Mouse (Mus musculus) limb, embryonic 14.5 days (tissue): Measurements from ENCODE around the gene Yju2. TPM values are rescaled to one million over a fixed set of nuclear protein-coding genes. Genes with fewer than 3 reads are reported as not detected.

Experiments
- ATAC-seq: fragments of 200-750 bp; cut with Nextera tagmentation; 2 replicates; pipeline ENCODE4 v1.8.0; 2017; ENCODE audit warnings: low read depth, moderate number of reproducible peaks, moderate TSS enrichment; ENCODE audit not compliant: low FRiP score
- DNase-seq: peaks from one replicate; pipeline ENCODE4 v3.0.0-alpha.2; 2015; ENCODE audit warnings: low spot score
- H3K27ac ChIP-seq: fragments of 300-500 bp; sonication (generic); replicated peaks from 2 replicates; pipeline ENCODE4 v1.5.1; 2014; ENCODE audit warnings: low read depth, mild to moderate bottlenecking, low read length, moderate library complexity, mixed read lengths
- H3K27me3 ChIP-seq: fragments of 300-500 bp; sonication (generic); 2 replicates; pipeline ENCODE4 v1.6.1; 2014; ENCODE audit warnings: low read length, mixed read lengths; ENCODE audit not compliant: control insufficient read depth, insufficient read depth
- H3K36me3 ChIP-seq: fragments of 300-500 bp; sonication (generic); 2 replicates; pipeline ENCODE4 v1.6.1; 2014; ENCODE audit warnings: mild to moderate bottlenecking, low read length, moderate library complexity, mixed read lengths; ENCODE audit not compliant: control insufficient read depth, insufficient read depth
- H3K4me1 ChIP-seq: fragments of 300-500 bp; sonication (generic); 2 replicates; pipeline ENCODE4 v1.6.1; 2014; ENCODE audit warnings: antibody characterized with exemption, low read length, mixed read lengths; ENCODE audit not compliant: control insufficient read depth, insufficient read depth
- H3K4me2 ChIP-seq: fragments of 300-500 bp; sonication (generic); replicated peaks from 2 replicates; pipeline ENCODE4 v1.6.1; 2014; ENCODE audit warnings: low read depth, mild to moderate bottlenecking, low read length, moderate library complexity; ENCODE audit not compliant: severe bottlenecking
- H3K4me3 ChIP-seq: fragments of 300-500 bp; sonication (generic); replicated peaks from 2 replicates; pipeline ENCODE4 v1.5.1; 2014; ENCODE audit warnings: low read length
- H3K9ac ChIP-seq: fragments of 300-500 bp; sonication (generic); 2 replicates; pipeline ENCODE4 v1.6.1; 2014; ENCODE audit warnings: mild to moderate bottlenecking, low read depth, low read length, moderate library complexity; ENCODE audit not compliant: severe bottlenecking
- H3K9me3 ChIP-seq: fragments of 300-500 bp; sonication (generic); 2 replicates; pipeline ENCODE4 v1.6.1; 2016; ENCODE audit warnings: low read length; ENCODE audit not compliant: control insufficient read depth
- POLR2A ChIP-seq: fragments of 200-500 bp; IDR thresholded peaks from 2 replicates; pipeline ENCODE4 v1.8.0; 2012; ENCODE audit warnings: inconsistent platforms, mild to moderate bottlenecking, moderate library complexity, borderline replicate concordance; ENCODE audit not compliant: insufficient read depth, insufficient read length; ENCODE audit errors: extremely low read depth
- WGBS: fragments of 180-500 bp; shearing (Covaris S2); extraction: QIAGEN DNeasy Blood & Tissue Kit; methylation state at CpG from one replicate; pipeline ENCODE4 v1.1.7; 2014; 5-methylcytosine and 5-hydroxymethylcytosine counted together
- polyA plus RNA-seq, 2 experiments: library from polyadenylated mRNA; depleted of rRNA in 1 of 2; stranded (reverse) in 1 of 2; unstranded in 1 of 2; fragments of >200 nt; fragmentation: Nextera tagmentation in 1 of 2; extraction: Ambion mirVana in 1 of 2; gene quantifications; 2 replicates each; pipeline versions ENCODE4 v1.2.1 to v1.2.3; 2012 to 2014

Gene Yju2
- polyA plus RNA-seq, 2 experiments: 13.3 to 16.7 TPM

- 2% methylated on average over 51 of the region's 62 CpGs for WGBS
- Histone ChIP-seq H3K9me3 (no peaks in the 10 kb centered on the region), H3K9ac (peak overlapping the region; percentile 72), H3K4me2 (peak overlapping the region; percentile 100), H3K4me1 (peaks cover 14% of the 10 kb centered on the region), H3K27me3 (no peaks in the 10 kb centered on the region), H3K36me3 (peaks cover 23% of the 10 kb centered on the region), H3K4me3 (peak overlapping the region; percentile 82), H3K27ac (peak overlapping the region; percentile 85)
- DNase-seq (peak; percentile 91), ATAC-seq (peak; percentile 87)
- peak; percentile 98 for TF ChIP-seq POLR2A
Observed at GRCm38 (mm10) chr17:56009088-56009961, 50.4 kb downstream of the Yju2 start.

- no peaks in the 10 kb centered on the region for H3K27me3 ChIP-seq
- peak overlapping the region; percentile 100 for H3K4me2 ChIP-seq
- no peaks in the 10 kb centered on the region for H3K9me3 ChIP-seq
- DNase-seq: no peak
- peaks cover 14% of the 10 kb centered on the region for H3K4me1 ChIP-seq
- peak overlapping the region; percentile 72 for H3K9ac ChIP-seq
- no peak for ATAC-seq
- H3K27ac ChIP-seq: no peak overlapping the region
- no peak for TF ChIP-seq POLR2A
- 31% methylated on average over 2 of the region's 2 CpGs for WGBS
- peak overlapping the region; percentile 82 for H3K4me3 ChIP-seq
- peaks cover 27% of the 10 kb centered on the region for H3K36me3 ChIP-seq
Observed at GRCm38 (mm10) chr17:56009962-56010240, 51.0 kb downstream of the Yju2 start.

- ATAC-seq: no peak
- Histone ChIP-seq H3K27ac (no peak overlapping the region), H3K9ac (peak overlapping the region; percentile 72; the same call in 1 of the 2 replicates), H3K4me2 (peak overlapping the region; percentile 100), H3K4me1 (peaks cover 14% of the 10 kb centered on the region), H3K27me3 (no peaks in the 10 kb centered on the region), H3K36me3 (peaks cover 31% of the 10 kb centered on the region), H3K9me3 (no peaks in the 10 kb centered on the region), H3K4me3 (peak overlapping the region; percentile 82)
- no peak for DNase-seq
- WGBS: 60% methylated on average over 14 of the region's 14 CpGs
- TF ChIP-seq POLR2A: no peak
Observed at GRCm38 (mm10) chr17:56010255-56010654, 51.4 kb downstream of the Yju2 start.

- Histone ChIP-seq H3K36me3 (peaks cover 35% of the 10 kb centered on the region), H3K4me3 (no peak overlapping the region), H3K9me3 (no peaks in the 10 kb centered on the region), H3K27me3 (no peaks in the 10 kb centered on the region), H3K4me2 (peak overlapping the region; percentile 100), H3K9ac (no peak overlapping the region), H3K27ac (no peak overlapping the region), H3K4me1 (peaks cover 14% of the 10 kb centered on the region)
- 10% methylated on average over 9 of the region's 9 CpGs for WGBS
- DNase-seq (no peak), ATAC-seq (no peak)
- TF ChIP-seq POLR2A: no peak
Observed at GRCm38 (mm10) chr17:56010681-56011080, 51.8 kb downstream of the Yju2 start.

- no peaks in the 10 kb centered on the region for H3K9me3 ChIP-seq
- DNase-seq (no peak), ATAC-seq (no peak)
- H3K4me2 ChIP-seq: no peak overlapping the region
- H3K27me3 ChIP-seq: no peaks in the 10 kb centered on the region
- H3K4me3 ChIP-seq: no peak overlapping the region
- 90% methylated on average over 7 of the region's 7 CpGs for WGBS
- no peak overlapping the region for H3K9ac ChIP-seq
- peaks cover 14% of the 10 kb centered on the region for H3K4me1 ChIP-seq
- H3K27ac ChIP-seq: no peak overlapping the region
- H3K36me3 ChIP-seq: peaks cover 43% of the 10 kb centered on the region
- TF ChIP-seq POLR2A: no peak
Observed at GRCm38 (mm10) chr17:56011441-56011840, 52.5 kb downstream of the Yju2 start.

- no peak for TF ChIP-seq POLR2A
- peaks cover 81% of the 10 kb centered on the region for H3K36me3 ChIP-seq
- DNase-seq: no peak
Observed at GRCm38 (mm10) chr17:56015293-56015692, 56.4 kb downstream of the Yju2 start.

More at GRCm38 (mm10) chr17:56015293-56015692, 56.4 kb downstream of the Yju2 start:
- H3K4me2 ChIP-seq: no peak overlapping the region
- peaks cover 4% of the 10 kb centered on the region for H3K4me1 ChIP-seq
- no peak overlapping the region for H3K4me3 ChIP-seq
- no peak overlapping the region for H3K9ac ChIP-seq
- H3K27ac ChIP-seq: no peak overlapping the region
- H3K27me3 ChIP-seq: no peaks in the 10 kb centered on the region
- 94% methylated on average over 9 of the region's 9 CpGs for WGBS
- H3K9me3 ChIP-seq: no peaks in the 10 kb centered on the region
- ATAC-seq: no peak
